Mouse (Mus musculus) ES-E14 (cell line): ENCODE measurements around the gene Trmt44. TPM values are rescaled to one million over a fixed set of nuclear protein-coding genes. Genes with fewer than 3 reads are reported as not detected.
A peak's percentile ranks its signal among the peaks of the same experiment; 100 is the strongest.

ENCODE experiments used
- DNase-seq: peaks from one replicate; pipeline ENCODE4 v3.0.0-alpha.2; 2013; ENCODE audit warnings: low read depth, low spot score
- H3K27ac ChIP-seq: 2 replicates; pipeline ENCODE4 v1.5.1; 2012; ENCODE audit warnings: low read depth, mild to moderate bottlenecking, low read length, moderate library complexity, mixed read lengths; ENCODE audit not compliant: poor library complexity, insufficient read depth, severe bottlenecking
- H3K36me3 ChIP-seq: 2 replicates; pipeline ENCODE4 v1.6.1; 2012; ENCODE audit warnings: mild to moderate bottlenecking, low read length, moderate library complexity, mixed read lengths; ENCODE audit not compliant: control insufficient read depth, poor library complexity, insufficient read depth, severe bottlenecking
- H3K4me1 ChIP-seq, 2 experiments: fragments of 150-350 bp in 1 of 2; sonication (generic) in 1 of 2; 2 replicates each; pipeline ENCODE4 v1.6.1; 2012; ENCODE audit warnings: low read length in 2 of 2, mild to moderate bottlenecking in 1 of 2, mixed read lengths in 1 of 2; ENCODE audit not compliant: control insufficient read depth in 2 of 2, insufficient read depth in 2 of 2, poor library complexity in 1 of 2
- H3K4me3 ChIP-seq, 2 experiments: fragments of 150-350 bp in 1 of 2; sonication (generic) in 1 of 2; 2 replicates each; pipeline ENCODE4 v1.5.1; 2012; ENCODE audit warnings: low read length in 2 of 2, low read depth in 1 of 2, mild to moderate bottlenecking in 1 of 2, mixed read lengths in 1 of 2; ENCODE audit not compliant: insufficient read depth in 1 of 2, poor library complexity in 1 of 2, severe bottlenecking in 1 of 2
- H3K9ac ChIP-seq: 2 replicates; pipeline ENCODE4 v1.6.1; 2012; ENCODE audit warnings: low read depth, mild to moderate bottlenecking, low read length, mixed read lengths; ENCODE audit not compliant: poor library complexity, insufficient read depth, severe bottlenecking
- H3K9me3 ChIP-seq: fragments of 150-350 bp; sonication (generic); 2 replicates; pipeline ENCODE4 v1.6.1; 2012; ENCODE audit warnings: low read depth, mild to moderate bottlenecking, low read length; ENCODE audit not compliant: control insufficient read depth, insufficient read depth
- CHD2 ChIP-seq: IDR thresholded peaks from 2 replicates; pipeline ENCODE4 v1.6.1; 2014; ENCODE audit warnings: mild to moderate bottlenecking, low read depth, low read length, inconsistent platforms
- HCFC1 ChIP-seq: IDR thresholded peaks from 2 replicates; pipeline ENCODE4 v1.6.1; 2012; ENCODE audit warnings: low read length, inconsistent platforms, borderline replicate concordance; ENCODE audit not compliant: insufficient read depth
- MAFK ChIP-seq: IDR thresholded peaks from 2 replicates; pipeline ENCODE4 v1.6.1; 2014; ENCODE audit warnings: mild to moderate bottlenecking, low read depth, low read length, inconsistent platforms; ENCODE audit not compliant: insufficient read depth
- ZC3H11A ChIP-seq: IDR thresholded peaks from 2 replicates; pipeline ENCODE4 v1.6.1; 2012; ENCODE audit warnings: low read depth, mild to moderate bottlenecking, inconsistent platforms, low read length, borderline replicate concordance
- ZNF384 ChIP-seq: IDR thresholded peaks from 2 replicates; pipeline ENCODE4 v1.6.1; 2012; ENCODE audit warnings: low read depth, low read length, inconsistent platforms
- in situ Hi-C, 2 experiments: fragments of 600-800 bp; cut with MboI; formaldehyde crosslinking; loops; one replicate each; pipeline ENCODE4 v1.15.1; 2025; ENCODE audit warnings: low sequenced_read_pairs in 2 of 2, inconsistent platforms in 1 of 2; ENCODE audit not compliant: unreplicated experiment in 2 of 2
- total RNA-seq: library from RNA; depleted of rRNA; stranded (reverse); fragments of 300-350 nt; gene quantifications from 2 replicates; pipeline ENCODE4 v1.2.3, GENCODE M21; 2012

Trmt44 gene
- total RNA-seq, 1 experiment = 15.1 TPM

DNA sequence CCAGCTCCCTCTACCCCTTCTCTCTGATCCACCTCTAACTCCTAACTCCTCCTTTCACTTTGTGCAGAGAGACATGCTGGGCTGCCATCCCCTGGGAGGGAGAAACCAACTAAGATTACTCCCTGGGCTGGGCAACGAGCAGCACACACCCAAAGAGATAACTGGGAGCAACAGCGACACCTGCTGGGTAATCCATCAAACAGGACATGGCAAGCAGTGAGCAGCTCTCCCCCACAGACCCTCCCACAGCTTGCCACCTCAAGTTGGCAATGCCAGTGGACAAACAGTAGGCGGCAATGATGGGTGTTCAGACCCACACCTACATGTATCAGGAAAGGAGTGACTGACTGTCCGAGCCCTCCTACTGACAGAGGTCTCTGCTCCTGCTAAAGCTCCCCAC lies 44.4 kb downstream of the Trmt44 start:
- Histone ChIP-seq H3K27ac (no peak overlapping the region), H3K4me1 (peaks cover 0 to 13% of the 10 kb centered on the region in 2 experiments; a peak in 2 of 4 replicates), H3K36me3 (no peaks in the 10 kb centered on the region), H3K4me3 (no peak overlapping the region), H3K9ac (no peak overlapping the region), H3K9me3 (no peaks in the 10 kb centered on the region)
- peak; percentile 66 for DNase-seq
- no peak for TF ChIP-seq CHD2
- peak; percentile 20; the same call in 1 of the 2 replicates for TF ChIP-seq ZC3H11A
- in situ Hi-C loops = no loop called here

DNA sequence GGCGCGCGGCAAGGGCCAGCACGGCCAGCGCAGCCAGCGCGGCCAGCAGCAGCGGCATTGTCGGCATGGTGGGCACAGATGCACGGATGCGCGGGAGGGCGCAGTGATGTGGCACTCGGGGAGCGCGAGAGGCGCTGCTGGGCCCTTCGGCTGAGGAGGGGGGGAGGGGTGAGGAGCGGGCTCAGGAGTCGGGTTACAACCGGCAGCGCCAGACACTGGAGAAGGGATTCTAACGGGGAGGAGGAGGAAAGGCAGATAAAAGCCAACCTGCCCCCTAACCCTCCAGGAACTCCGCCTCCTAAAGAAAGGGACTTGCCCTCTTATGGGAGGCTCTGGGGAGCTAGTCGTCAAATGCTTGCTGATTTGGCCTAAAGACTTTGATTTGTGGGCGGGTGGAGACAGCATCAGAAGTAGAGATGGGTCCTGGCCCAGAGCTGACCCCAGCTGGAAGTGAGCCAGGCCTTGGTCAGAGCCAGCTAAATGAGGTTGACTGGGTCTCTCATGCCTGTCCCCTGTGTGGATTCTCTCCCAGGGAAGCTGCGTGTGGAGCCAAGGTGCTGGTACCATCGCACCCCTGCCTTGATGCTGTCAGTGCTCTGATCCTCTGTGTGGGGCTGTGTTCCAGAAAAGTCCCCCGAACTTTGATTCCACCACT lies 49.3 kb downstream of the Trmt44 start, which contains the start of gene Cpz:
Gene Cpz (minus strand): TSS at position 230 of the 655 bp plus-strand sequence.
- Histone ChIP-seq H3K27ac (no peak within 1 kb of the TSS), H3K4me3 (peak within 1 kb of the TSS; percentile 66 to 73), H3K36me3 (no peaks in the 10 kb centered on the region), H3K9me3 (no peaks in the 10 kb centered on the region), H3K4me1 (peaks cover 0 to 15% of the 10 kb centered on the region in 2 experiments; a peak in 2 of 4 replicates), H3K9ac (peak within 1 kb of the TSS; percentile 61)
- TF ChIP-seq HCFC1 (no peak), ZNF384 (no peak), ZC3H11A (no peak), MAFK (no peak), CHD2 (0 out of 2 replicates have a peak, but pooled peaks have one; percentile 35)
- DNase-seq = peak; percentile 81
- in situ Hi-C loops = no loop called here

DNA sequence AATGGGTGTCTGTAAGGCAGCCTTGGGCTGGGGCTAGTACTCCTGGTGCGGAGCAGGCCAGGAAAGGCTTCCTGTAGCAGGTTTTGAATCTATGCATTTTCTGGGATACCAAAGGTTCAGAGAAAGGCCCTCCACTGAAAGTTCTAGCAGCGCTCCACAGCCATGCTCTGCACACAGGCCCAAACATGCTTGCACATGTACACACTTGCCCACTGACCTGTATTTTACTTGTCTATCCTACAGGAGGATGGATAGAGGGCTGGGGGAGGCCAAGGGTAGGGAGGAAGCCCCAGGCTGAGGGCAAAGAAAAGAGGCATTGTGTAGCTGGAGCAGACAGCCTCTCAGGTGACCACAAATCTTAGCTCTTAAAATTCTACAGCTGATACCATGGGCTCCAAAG lies 50.5 kb downstream of the Trmt44 start:
- no peak overlapping the region; a peak in 1 of 4 replicates for H3K4me3 ChIP-seq

DNA sequence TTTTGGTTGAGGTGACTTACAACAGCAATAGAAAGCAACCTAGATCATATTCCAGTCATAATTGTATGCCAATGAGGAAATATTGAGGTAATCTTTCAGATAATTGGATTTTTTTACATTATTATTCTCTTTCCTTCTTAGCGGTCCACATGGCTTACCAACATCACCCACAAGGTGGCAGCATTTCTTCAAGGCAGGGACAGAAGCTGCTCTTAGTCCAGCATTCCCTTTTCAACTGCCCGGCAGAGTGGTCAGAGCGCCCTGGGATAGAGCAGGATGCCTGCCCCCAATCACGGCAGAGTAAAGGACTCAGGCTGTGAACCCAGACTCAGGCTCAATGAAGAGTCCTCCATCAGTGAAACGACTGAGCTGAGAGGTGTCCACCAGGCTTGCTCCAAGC lies 51.1 kb downstream of the Trmt44 start:
- TF ChIP-seq ZNF384 (no peak), MAFK (no peak), HCFC1 (no peak), ZC3H11A (peak; percentile 36; the same call in 1 of the 2 replicates), CHD2 (no peak)

More for the DNA sequence above, 50.5 kb downstream of the Trmt44 start:
- H3K9ac ChIP-seq = no peak overlapping the region
- H3K4me1 ChIP-seq = peaks cover 0 to 15% of the 10 kb centered on the region in 2 experiments; a peak in 2 of 4 replicates
- no peak for DNase-seq
- in situ Hi-C loops = no loop called here
- H3K9me3 ChIP-seq = no peaks in the 10 kb centered on the region
- no peak overlapping the region for H3K27ac ChIP-seq
- TF ChIP-seq ZC3H11A = no peak
- TF ChIP-seq MAFK = no peak
- no peak for TF ChIP-seq HCFC1
- TF ChIP-seq CHD2 = no peak
- TF ChIP-seq ZNF384 = no peak
- H3K36me3 ChIP-seq = no peaks in the 10 kb centered on the region

More for the DNA sequence above, 51.1 kb downstream of the Trmt44 start:
- in situ Hi-C loops = no loop called here
- H3K4me1 ChIP-seq = peaks cover 0 to 15% of the 10 kb centered on the region in 2 experiments; a peak in 2 of 4 replicates
- no peaks in the 10 kb centered on the region for H3K9me3 ChIP-seq
- no peak overlapping the region for H3K9ac ChIP-seq
- H3K4me3 ChIP-seq = no peak overlapping the region
- no peak for DNase-seq
- H3K27ac ChIP-seq = no peak overlapping the region
- no peaks in the 10 kb centered on the region for H3K36me3 ChIP-seq
